Mouse (Mus musculus) megakaryocyte, adult 5-6 weeks (primary cell): Measurements from ENCODE around the gene Gm4869. TPM values are rescaled to one million over a fixed set of nuclear protein-coding genes. Genes with fewer than 3 reads are reported as not detected.
A peak's percentile ranks its signal among the peaks of the same experiment; 100 is the strongest.
"Not testable (repeated sequence)": the region's sequence is repeated elsewhere in the genome, so short reads cannot be mapped to it uniquely, and the experiment has no call there.

Experiments used
- ATAC-seq: 2 replicates; pipeline ENCODE4 v1.8.0; 2016; ENCODE audit warnings: mild to moderate bottlenecking, inconsistent platforms; ENCODE audit not compliant: poor library complexity, severe bottlenecking
- total RNA-seq, 2 experiments: library from RNA; stranded (forward) in 1 of 2; stranded (reverse) in 1 of 2; fragments of 153-499, 151-499 nt in 1 of 2; fragments of 221-1000, 200-1000 nt in 1 of 2; gene quantifications; 2 replicates each; pipeline versions ENCODE4 v1.2.3 to v1.2.4; 2015 to 2017

Gene Gm4869
- not detected in 2 replicates for total RNA-seq (2015)
- total RNA-seq (2017), result not detected in 2 replicates

DNA sequence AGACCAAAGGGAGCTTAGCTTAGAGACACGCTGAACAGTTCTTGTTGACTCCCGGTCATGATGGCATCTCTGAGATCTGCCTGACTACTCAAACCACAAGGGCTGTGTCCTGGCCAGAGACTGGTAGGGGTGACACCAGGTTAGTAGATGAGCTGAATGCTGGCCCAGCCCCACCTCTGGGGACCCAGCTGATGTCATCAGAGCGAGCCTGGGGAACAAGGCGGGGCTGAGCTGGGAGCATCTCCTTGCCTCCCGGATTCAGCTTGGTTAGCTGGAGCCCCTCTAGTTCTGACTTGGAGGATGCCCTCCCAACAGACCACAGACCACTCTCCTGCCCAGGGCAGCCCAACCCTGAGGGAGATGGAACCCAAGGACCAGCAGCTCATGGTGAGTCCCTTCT is at the start of gene Gm4869:
Gm4869 (plus strand) TSS at position 301 of the 400 bp plus-strand sequence.
- ATAC-seq, result no peak

DNA sequence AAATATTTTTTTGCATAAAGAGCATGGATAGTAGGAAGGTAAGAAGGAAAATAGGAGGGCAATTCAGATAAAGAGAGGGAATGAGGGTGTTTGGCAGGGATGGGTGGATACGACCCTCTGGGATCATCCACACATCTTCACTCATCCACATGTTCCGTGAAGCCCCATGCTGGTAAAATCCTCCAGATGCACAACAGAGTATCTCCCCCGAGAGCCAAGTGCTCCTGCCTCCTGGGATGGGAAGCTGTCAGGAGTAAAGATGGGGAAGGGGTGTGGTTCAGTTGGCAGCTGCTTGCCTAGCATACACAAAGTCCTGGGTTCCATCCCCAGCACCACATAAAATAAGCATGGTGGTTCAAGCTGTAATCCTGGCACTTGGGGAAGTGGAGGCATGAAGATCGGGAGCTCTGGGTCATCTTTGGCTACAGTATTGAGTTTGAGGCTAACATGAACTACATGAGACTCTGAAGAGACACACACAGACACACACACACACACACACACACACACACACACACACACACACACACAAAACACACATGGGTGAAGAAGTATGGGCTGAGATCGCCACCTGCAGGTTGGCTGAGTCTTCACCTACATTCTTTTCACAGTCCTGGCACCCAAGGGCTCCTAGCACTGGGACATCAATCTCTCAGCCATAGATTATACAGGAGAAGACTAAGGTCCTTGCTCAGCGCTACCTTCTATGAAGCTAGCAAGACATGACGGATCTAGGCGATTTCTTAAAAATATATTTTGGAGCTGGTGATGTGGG is 49.1 kb upstream of the Gm4869 start:
- ATAC-seq, result peak; percentile 63

DNA sequence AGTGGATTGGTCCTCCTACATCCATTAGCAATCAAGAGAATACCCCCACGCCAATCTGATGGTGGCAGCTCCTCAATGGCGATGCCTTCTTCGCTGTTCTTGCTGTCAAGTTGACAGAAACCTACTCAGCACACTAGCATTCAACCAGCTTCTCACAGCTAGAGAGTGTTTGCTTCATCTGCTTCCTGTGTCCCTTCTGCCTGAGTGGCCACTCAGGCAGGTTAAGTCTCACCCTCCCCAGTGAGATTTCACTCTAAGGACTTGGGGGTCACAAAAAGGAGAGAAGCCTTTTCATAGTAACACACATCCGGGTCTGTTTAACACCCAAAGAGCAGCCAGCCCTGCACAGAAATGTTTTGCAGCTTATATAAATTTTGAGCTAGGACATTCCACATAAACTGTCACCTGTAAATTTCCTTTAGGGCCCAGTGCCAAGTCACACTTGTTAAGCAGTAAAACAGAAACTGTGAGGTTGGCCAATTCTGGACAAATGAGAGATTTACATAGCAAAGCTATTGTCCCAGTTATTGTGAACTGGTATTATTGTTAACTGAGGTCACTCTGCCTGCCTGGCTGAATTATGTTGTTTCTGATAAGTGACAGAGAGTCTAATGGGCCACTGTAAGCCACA is 42.7 kb upstream of the Gm4869 start:
- no peak for ATAC-seq

DNA sequence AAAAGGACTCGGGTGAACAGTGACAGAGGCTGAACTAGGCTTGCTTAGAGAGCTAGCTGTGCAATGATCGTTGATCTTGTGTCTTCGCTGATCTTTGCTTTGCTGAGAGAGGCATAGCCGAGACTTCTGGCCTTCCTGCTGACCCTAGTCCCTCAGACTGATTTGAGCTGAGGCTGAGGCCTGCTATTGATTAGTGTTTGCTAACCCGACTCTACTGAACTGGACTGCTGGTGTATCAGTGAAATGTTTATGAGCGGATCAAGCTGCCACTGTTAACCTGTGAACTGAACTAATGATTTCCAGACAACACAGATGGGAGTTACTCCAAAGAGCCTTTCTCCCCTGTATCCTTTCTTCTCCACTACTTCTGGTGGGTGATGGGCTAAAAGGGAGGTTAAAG is 40.3 kb upstream of the Gm4869 start:
- no peak for ATAC-seq

DNA sequence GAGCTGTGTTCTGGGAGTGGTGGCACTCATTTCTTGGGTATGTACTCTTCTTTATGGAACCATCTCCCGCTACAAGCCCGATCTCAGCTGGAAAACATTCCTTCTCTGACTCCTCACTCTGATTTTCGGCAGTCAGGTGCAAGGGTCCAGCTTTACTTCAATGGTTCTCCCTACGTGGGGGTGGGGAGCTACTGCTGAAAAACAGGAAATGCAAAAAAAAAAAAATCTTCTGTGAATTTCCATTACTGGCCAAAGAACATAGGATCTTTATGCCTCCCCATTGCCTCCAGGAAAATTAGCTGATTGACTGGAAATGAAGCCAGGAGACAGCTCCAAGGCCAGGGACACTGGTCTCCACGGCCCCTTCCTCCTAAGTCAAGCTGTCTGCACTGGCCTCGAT is 38.8 kb upstream of the Gm4869 start:
- no peak for ATAC-seq

DNA sequence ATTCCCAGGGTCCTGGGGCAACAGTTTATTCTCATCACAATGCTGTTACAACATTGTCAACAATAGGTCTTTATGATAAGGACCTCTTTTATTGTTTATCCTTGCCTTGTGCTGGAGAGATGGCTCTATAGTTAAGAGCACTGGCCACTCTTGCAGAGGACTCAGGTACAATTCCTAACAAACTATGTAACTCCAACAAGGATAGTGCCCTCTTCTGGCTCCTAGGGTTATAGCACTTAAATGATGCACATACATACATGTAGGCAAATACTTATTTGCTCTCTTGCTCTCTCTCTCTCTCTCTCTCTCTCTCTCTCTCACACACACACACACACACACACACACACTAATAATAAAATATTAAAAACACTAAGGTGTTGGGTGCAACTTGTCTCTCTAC is 36.6 kb upstream of the Gm4869 start:
- no peak for ATAC-seq

DNA sequence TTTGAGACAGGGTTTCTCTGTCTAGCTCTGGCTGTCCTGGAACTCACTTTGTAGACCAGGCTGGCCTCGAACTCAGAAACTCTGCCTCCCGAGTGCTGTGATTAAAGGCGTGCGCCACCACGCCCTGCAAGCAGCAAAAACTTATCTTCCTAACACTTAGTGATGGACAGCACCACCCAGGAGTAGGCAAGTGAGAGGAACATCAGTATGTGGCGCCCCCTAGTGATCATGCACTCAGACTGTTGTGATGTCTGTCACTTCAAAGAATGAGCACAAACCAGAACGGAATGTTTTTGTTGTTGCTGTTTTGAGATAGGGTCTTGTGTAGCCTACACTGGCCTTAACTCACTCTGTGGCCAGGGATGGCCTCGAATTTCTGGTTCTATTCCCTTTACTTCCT is 34.1 kb upstream of the Gm4869 start:
- peak; percentile 80 for ATAC-seq

DNA sequence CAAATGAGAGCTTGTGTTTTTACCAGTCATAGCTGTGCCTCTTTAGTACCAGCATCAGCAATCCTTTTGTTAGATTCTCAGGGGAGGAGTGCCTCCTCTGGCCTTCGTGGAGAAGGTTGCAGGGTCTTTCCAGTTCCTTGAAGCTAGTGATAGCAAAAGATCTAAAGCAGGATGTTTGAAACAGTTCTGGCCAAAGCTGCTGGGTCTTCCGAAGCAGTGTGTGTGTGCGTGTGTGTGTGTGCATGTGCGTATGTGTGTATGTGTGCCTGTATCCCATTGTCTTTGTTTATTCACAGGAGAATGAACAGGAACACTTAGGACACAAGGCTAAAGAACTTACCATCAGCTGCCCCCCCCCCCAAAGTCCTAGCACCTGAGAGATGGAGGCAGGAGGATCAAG is 30.8 kb upstream of the Gm4869 start:
- no peak for ATAC-seq

DNA sequence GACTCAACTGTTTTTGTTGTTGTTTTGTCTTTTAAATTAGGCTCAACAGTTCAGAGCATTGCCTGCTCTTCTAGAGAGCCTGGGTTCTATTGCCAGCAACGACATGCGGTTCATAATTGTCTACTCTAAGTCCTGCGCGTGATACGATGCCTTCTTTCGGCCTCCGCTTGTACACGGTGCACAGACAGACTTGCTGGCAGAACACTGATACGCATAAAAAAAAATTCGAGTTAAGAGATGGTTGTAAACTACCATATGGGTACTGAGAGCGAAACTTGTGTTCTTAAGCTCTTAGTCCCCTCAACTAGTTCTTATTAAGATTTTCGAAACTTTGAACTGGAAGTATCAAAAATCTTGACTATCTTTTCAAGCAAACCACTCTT is 27.3 kb upstream of the Gm4869 start:
- no peak for ATAC-seq

DNA sequence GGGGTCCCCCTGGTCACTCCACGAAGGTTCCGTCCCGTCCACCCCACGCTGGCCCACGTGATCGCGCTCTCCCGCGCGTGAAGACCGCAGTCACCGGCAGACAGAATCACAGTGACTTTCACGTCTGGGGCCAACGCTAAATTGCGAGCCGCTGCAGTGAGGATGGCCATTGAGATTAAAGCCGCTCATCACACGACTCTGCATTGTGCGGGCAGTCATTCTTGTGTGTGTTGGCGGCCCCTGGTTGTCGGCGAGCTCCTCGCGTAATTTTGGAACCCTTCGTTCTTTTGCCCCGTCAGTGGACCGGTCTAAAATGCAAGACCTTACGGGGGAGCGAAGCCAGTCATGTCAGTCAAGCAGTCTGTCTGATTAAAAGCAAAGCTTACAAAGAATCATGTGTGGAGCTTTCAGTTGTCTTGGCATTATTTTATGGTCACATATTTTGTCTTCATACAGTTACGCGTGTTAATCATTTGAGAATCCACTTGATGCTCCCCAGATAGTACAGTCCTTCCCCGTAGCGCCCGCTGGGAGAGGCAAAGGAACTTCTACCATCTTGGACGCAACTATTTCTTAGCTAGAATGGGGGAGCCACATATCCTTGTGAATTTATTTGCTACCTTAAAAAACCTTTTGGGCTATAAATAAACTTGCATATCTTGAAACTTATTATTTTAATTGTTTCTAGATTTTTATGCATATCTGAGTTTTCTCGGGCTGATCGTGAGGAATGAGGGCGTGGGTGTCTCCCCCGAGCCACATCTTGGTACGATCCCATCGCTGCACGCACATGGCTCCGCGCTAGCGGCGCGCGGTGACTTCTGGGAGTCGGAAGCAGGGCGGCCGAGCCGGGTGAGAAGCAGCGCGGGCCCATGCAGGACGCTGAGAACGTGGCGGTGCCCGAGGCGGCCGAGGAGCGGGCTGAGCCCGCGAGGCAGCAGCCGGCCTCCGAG is 26.7 kb upstream of the Gm4869 start, which contains the start of gene Eif3b:
Eif3b (plus strand) TSS at position 840 of the 953 bp plus-strand sequence.
- peak; percentile 94 for ATAC-seq

DNA sequence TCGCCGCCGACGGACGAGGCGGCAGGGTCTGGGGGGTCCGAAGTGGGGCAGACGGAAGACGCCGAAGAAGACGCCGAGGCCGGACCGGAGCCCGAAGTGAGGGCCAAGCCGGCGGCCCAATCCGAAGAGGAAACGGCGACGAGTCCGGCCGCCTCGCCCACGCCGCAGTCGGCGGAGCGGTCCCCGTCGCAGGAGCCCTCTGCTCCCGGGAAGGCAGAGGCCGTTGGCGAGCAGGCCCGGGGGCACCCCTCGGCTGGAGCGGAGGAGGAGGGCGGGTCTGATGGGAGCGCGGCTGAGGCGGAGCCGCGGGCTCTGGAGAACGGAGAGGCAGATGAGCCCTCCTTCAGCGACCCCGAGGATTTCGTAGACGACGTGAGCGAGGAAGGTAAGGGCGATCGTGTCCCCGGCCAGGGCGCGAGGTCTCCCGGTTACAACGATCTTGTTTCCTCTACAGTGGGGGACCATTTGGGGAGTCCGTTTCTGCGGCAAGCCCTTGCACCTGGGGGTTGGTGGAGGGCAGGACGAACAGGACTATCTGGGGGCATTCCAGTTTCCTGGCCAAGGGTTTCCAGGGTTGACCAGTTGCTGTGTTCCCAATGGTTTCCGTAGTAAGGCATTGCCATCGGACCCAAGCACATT is 25.9 kb upstream of the Gm4869 start:
- ATAC-seq, result peak; percentile 7

DNA sequence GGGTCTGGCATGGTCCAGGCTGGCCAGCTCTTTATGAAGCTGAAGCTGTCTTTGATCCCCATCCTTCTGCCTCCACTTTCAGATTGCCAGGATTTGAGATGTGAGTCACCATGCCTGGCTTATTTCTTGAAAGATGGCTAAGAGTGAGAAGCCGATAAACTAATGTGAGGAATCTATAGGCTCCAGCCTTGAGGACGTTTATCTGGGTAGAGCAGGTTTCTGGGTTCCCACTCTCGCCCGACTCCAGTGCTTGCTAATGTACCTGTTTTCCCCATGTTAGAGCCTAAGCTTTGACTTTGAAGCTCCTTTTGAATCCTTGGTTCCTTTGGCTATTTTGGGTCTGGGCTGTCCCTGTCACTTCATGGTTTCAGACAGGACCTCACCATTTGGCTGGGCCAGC is 24.8 kb upstream of the Gm4869 start:
- no peak for ATAC-seq

DNA sequence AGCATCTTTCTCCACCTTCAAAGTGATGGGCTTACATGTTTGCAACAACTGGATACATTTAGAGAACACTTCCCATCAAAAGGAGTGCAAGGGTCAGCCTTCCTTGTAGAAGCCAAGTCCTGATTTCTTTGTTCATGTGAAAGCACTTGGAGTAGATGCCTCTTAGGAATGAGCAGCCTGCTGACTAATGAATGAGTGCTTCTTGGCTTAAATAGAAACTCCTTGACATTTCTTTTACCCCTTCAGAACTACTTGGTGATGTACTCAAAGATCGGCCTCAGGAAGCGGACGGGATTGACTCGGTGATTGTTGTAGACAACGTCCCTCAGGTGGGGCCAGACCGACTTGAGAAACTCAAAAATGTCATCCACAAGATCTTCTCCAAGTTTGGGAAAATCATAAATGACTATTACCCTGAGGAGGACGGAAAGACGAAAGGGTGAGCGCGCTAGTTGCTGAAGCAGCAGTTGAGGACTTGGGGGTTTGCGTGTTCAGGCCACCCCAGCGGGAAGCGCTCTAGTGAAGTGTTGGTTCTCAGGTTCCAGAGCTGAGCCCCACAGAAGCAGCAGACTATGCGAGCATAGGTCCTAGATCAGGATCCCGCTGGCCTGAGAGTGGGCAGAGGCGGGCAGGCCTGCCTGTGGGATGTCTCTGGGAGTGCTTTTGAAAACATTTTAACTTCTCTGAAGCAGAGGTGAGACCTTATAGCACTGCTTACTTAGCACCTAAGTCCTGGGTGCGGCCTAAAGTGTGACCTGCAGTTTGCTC is 20.2 kb upstream of the Gm4869 start:
- no peak for ATAC-seq

DNA sequence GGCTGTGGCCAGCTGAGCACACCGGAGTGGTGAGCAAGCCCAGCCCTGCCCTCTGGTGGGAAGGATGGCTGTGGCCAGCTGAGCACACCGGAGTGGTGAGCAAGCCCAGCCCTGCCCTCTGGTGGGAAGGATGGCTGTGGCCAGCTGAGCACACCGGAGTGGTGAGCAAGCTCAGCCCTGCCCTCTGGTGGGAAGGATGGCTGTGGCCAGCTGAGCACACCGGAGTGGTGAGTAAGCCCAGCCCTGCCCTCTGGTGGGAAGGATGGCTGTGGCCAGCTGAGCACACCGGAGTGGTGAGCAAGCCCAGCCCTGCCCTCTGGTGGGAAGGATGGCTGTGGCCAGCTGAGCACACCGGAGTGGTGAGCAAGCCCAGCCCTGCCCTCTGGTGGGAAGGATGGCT is 6.3 kb upstream of the Gm4869 start:
- not testable (repeated sequence) for ATAC-seq

DNA sequence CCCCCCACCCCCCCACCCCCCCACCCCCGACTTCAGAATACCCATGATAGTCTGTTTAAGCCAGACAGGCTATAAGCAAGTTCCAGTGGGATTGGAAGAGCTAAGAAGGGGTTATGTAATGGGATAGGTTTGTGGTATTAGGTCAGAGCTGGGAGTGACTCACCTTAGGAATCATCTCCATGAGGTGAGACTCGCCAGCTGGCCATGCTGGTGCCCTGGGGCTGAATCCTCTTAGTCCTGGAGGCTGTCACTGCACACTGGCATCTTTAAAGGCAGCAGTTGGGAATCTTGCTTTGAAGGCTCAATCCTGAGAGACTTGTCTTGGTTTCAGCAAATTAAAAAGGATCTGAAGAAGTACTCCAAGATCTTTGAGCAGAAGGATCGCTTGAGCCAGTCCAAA is 4.0 kb upstream of the Gm4869 start:
- ATAC-seq, result no peak

DNA sequence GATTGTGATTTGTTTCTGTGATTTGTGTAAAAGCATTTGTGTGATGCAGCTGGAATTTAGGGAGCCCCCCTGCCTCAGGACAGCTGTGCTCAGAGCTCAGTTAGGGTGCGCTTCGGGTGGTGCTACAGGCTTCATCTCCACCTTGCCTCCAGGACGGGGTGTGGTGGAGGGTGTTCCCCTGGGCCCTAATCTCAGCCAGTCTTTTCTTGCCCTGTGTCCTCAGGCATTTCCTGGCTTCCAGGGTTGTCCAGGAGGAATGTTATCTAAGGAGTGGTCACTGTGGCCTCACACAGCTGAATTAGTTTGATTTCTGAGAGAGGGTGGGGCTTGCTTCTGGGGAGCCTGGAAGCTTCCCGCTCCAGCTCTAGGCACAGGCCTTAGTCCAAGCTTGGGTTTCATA is 1.4 kb upstream of the Gm4869 start:
- no peak for ATAC-seq

DNA sequence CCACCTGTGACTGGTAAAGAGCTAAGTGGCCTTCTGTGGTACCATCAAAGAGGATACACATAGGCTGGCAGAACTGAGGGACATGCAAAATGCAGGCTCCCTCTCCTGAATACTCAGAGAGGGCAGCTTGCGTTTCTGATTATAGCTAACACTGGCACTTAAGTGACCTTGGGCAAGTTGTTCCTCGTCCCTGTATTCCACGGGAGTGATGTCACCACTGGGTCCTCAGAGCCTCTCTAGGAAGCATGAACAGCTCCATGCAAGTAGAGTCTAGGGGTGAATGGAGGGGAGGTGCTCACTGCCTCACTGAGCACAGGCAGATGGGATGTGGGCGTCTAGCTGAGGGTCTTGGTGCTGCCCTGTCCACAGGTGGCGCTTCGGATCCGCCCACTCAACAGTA is 609 bp downstream of the Gm4869 start:
- no peak for ATAC-seq

DNA sequence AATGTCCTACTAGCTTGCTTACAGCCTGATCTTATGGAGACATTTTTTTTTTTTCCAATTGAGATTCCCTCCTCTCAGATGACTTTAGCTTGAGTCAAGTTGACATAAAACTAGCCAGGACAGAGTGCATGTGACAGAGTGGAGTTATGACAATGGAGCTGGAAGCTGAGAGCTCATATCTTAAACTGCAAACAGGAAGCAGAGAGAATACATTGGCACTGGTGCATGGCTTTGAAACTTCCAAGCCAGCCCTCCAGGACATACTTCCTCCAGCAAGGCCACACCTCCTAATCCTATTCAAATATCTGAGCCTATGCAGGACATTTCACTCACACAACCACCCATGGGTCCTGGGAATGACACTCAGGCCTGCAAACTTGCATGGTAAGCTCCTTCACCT is 9.0 kb downstream of the Gm4869 start:
- no peak for ATAC-seq

DNA sequence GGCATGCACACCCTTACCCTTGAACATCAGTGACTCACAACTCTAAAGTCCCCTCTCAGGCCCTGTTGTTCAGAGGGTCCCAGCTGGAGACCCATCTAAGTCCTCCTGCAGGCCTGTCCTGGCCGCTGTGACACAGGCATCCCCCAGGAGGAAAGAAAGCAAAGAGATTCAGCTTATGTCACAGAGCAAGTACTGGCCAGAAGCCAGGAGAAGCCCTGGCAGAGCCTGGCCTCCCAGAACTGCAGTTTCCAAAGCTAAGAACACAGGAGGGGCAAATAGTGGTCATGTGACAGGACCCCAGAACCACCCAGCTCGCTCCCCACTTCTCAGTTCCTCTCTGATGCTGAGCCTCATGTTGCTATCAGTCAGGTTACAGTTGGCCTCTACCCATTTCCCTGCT is 10.0 kb downstream of the Gm4869 start:
- no peak for ATAC-seq

DNA sequence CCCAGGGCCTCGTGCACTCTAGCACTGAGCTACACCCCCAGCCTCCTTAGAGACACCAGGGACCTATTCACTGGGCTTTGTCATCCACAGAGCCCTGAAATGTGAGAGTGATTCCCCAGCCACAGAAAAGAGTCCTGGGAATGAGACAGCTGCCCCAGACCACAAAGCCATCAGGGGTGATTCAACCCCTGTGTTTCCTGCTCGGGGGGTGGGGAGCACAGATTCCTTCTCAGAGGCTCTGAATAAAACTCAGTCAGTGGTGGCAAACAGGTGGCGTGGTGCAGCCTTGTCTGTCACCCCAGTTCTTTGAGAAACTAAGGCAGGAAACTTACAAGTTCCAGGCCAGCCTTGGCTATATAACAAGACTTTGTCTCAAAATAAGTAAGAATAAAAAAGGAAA is 16.0 kb downstream of the Gm4869 start:
- no peak for ATAC-seq
